Mouse (Mus musculus): Measurements from ENCODE around the gene Gm43064.

Gene Gm43064

GRCm38 (mm10) chr3:103857036-103857805, 47.8 kb downstream of the Gm43064 start:
- DNase-seq (ENCODE audit: low spot score in 2 of 2), result no peak

GRCm38 (mm10) chr3:103857977-103858563, 48.7 kb downstream of the Gm43064 start:
- no peak for DNase-seq (ENCODE audit: low spot score in 2 of 2)

- peak; percentile 34 to 51 for DNase-seq (ENCODE audit: low spot score in 2 of 2)
These were observed 49.8 kb downstream of the Gm43064 start, which contains the start of gene Ptpn22 for GRCm38 (mm10) chr3:103858881-103859801. Gene Ptpn22 (plus strand): TSS chr3:103859795.

GRCm38 (mm10) chr3:103859851-103860391, 50.5 kb downstream of the Gm43064 start:
- DNase-seq (ENCODE audit: low spot score in 2 of 2), result peak; percentile 35 to 61

- no peak for DNase-seq (ENCODE audit: low spot score in 2 of 2)
These were observed 53.4 kb downstream of the Gm43064 start for GRCm38 (mm10) chr3:103862721-103863220.

GRCm38 (mm10) chr3:103864200-103864599, 54.8 kb downstream of the Gm43064 start:
- no peak for DNase-seq (ENCODE audit: low spot score in 2 of 2)

- DNase-seq (ENCODE audit: low spot score in 2 of 2), result no peak
These were observed 58.1 kb downstream of the Gm43064 start for GRCm38 (mm10) chr3:103867424-103867971.

GRCm38 (mm10) chr3:103868008-103868407, 58.6 kb downstream of the Gm43064 start:
- no peak for DNase-seq (ENCODE audit: low spot score in 2 of 2)

- DNase-seq (ENCODE audit: low spot score in 2 of 2), result no peak
These were observed 63.3 kb downstream of the Gm43064 start for GRCm38 (mm10) chr3:103872663-103873098.

GRCm38 (mm10) chr3:103874329-103874728, 65.0 kb downstream of the Gm43064 start:
- DNase-seq (ENCODE audit: low spot score in 2 of 2), result no peak

GRCm38 (mm10) chr3:103885946-103886345, 76.6 kb downstream of the Gm43064 start:
- DNase-seq (ENCODE audit: low spot score in 2 of 2), result no peak

GRCm38 (mm10) chr3:103887581-103887980, 78.2 kb downstream of the Gm43064 start:
- DNase-seq (ENCODE audit: low spot score in 2 of 2), result peak in 1 of 2 experiments; percentile 68

Measured in spleen, postnatal 10 days (tissue).